In genomic region chr14:11592650-11593049, GRCm38 (mm10) we compare ENCODE assay signal across 26 mouse cellular contexts. TPM values are rescaled to one million over a fixed set of nuclear protein-coding genes. Genes with fewer than 3 reads are reported as not detected.
DNase-seq lines count a peak whose midpoint lies in the region; ATAC-seq and TF ChIP-seq lines count a peak whose summit lies in the region.
"Had no signal": no experiment of that assay in that cellular context is flagged by ENCODE, and none has a peak within 500 bp of the region (broad histone marks: within the 10 kb centered on the region; RNA-seq: fewer than 3 reads in every experiment).

No protein-coding gene starts in this region.

- no peak overlapping the region for H3K27ac ChIP-seq in intestine, embryonic 14.5 days (ENCODE audit: low read depth)
- no peak overlapping the region for H3K27ac ChIP-seq in intestine, postnatal 0 days (ENCODE audit: low read depth, low read length)
- H3K27ac ChIP-seq in intestine, embryonic 15.5 days = no peak overlapping the region
- no peak overlapping the region for H3K27ac ChIP-seq in stomach, embryonic 15.5 days
- H3K27ac ChIP-seq: forebrain, embryonic 10.5 days; forebrain, embryonic 13.5 days; heart, adult 2 months; heart, embryonic 10.5 days; heart, embryonic 13.5 days; hindbrain, embryonic 15.5 days had no signal

- no peaks in the 10 kb centered on the region for H3K9me3 ChIP-seq in intestine, embryonic 14.5 days (ENCODE audit: control insufficient read depth, low read length)
- H3K9me3 ChIP-seq in intestine, postnatal 0 days (ENCODE audit: control insufficient read depth) = no peaks in the 10 kb centered on the region
- H3K9me3 ChIP-seq in intestine, embryonic 15.5 days = no peaks in the 10 kb centered on the region
- H3K9me3 ChIP-seq in stomach, embryonic 15.5 days = no peaks in the 10 kb centered on the region
- H3K9me3 ChIP-seq: forebrain, embryonic 10.5 days; forebrain, embryonic 13.5 days; heart, embryonic 10.5 days; heart, embryonic 13.5 days; hindbrain, embryonic 15.5 days had no signal

- WGBS in intestine, embryonic 14.5 days = 22% methylated on average over 2 of the region's 2 CpGs
- 34% methylated on average over 2 of the region's 2 CpGs for whole genome bisulfite sequencing in intestine, postnatal 0 days
- 42% methylated on average over 2 of the region's 2 CpGs for WGBS in intestine, embryonic 15.5 days
- WGBS in stomach, embryonic 15.5 days = 27% methylated on average over 2 of the region's 2 CpGs

- TF ChIP-seq CTCF in intestine, postnatal 0 days (IDR thresholded peaks at IDR 0.05; ENCODE audit: low read depth) = no peak

- H3K36me3 ChIP-seq in intestine, embryonic 14.5 days (ENCODE audit: control insufficient read depth, insufficient read depth, low read length) = no peaks in the 10 kb centered on the region
- H3K36me3 ChIP-seq in intestine, postnatal 0 days (ENCODE audit: control insufficient read depth, insufficient read depth) = no peaks in the 10 kb centered on the region
- no peaks in the 10 kb centered on the region for H3K36me3 ChIP-seq in intestine, embryonic 15.5 days
- H3K36me3 ChIP-seq in stomach, embryonic 15.5 days = no peaks in the 10 kb centered on the region
- H3K36me3 ChIP-seq: forebrain, embryonic 10.5 days; heart, embryonic 10.5 days; heart, embryonic 13.5 days; hindbrain, embryonic 15.5 days had no signal

- H3K4me1 ChIP-seq in intestine, embryonic 14.5 days (replicated peaks; ENCODE audit: control insufficient read depth, insufficient read depth, low read length) = peaks cover 16% of the 10 kb centered on the region; the same call in 1 of the 2 replicates
- H3K4me1 ChIP-seq in intestine, postnatal 0 days (replicated peaks; ENCODE audit: control insufficient read depth, insufficient read depth, low read length) = no peaks in the 10 kb centered on the region
- peaks cover 3% of the 10 kb centered on the region; the same call in 1 of the 2 replicates for H3K4me1 ChIP-seq in intestine, embryonic 15.5 days (replicated peaks)
- no peaks in the 10 kb centered on the region for H3K4me1 ChIP-seq in stomach, embryonic 15.5 days
- H3K4me1 ChIP-seq: forebrain, embryonic 13.5 days had no signal

- peak; percentile 80 for ATAC-seq in intestine, embryonic 14.5 days (replicated peaks; ENCODE audit: low FRiP score, low TSS enrichment, low read depth)
- ATAC-seq in intestine, postnatal 0 days = no peak
- ATAC-seq in intestine, embryonic 15.5 days = peak; percentile 63; the same call in 1 of the 2 replicates
- peak; percentile 73; the same call in 1 of the 2 replicates for ATAC-seq in stomach, embryonic 15.5 days (ENCODE audit: insufficient read depth, low FRiP score, low read depth)
- ATAC-seq: activated CD4-positive, CD25-positive, alpha-beta regulatory T cell, adult 4 months; CD4-positive, CD25-positive, alpha-beta regulatory T cell, adult 4 months; forebrain, embryonic 13.5 days; forebrain, embryonic 16.5 days had no signal

- H3K27me3 ChIP-seq in intestine, embryonic 14.5 days (replicated peaks; ENCODE audit: control insufficient read depth, insufficient read depth, low read length) = no peaks in the 10 kb centered on the region
- no peaks in the 10 kb centered on the region for H3K27me3 ChIP-seq in intestine, postnatal 0 days (replicated peaks; ENCODE audit: control insufficient read depth, insufficient read depth, low read length)
- H3K27me3 ChIP-seq in intestine, embryonic 15.5 days (replicated peaks) = no peaks in the 10 kb centered on the region
- H3K27me3 ChIP-seq in stomach, embryonic 15.5 days (replicated peaks) = no peaks in the 10 kb centered on the region
- H3K27me3 ChIP-seq: forebrain, embryonic 13.5 days; heart, embryonic 13.5 days; hindbrain, embryonic 15.5 days had no signal

- DNase-seq in intestine, embryonic 14.5 days (ENCODE audit: low spot score) = no peak
- no peak for DNase-seq in layer of hippocampus, adult 9-11 months
- DNase-seq in B cell, adult 2 months = no peak
- DNase-seq: adrenal gland, adult 8-10 months; adrenal gland, postnatal 25 days; cerebellum, adult 11-12 months; cerebellum, adult 8-10 months; cerebellum, postnatal 10 days; cerebellum, postnatal 36 days; embryo, embryonic 11 days; gastrocnemius, postnatal 10 days; gastrocnemius, postnatal 36 days; heart, adult 2 months; heart, postnatal 14 days; heart, postnatal 4 days had no signal

- H3K4me2 ChIP-seq in intestine, embryonic 14.5 days (ENCODE audit: low read length) = no peak overlapping the region
- no peak overlapping the region for H3K4me2 ChIP-seq in intestine, postnatal 0 days (replicated peaks; ENCODE audit: low read depth)
- H3K4me2 ChIP-seq in intestine, embryonic 15.5 days (replicated peaks) = no peak overlapping the region
- H3K4me2 ChIP-seq in stomach, embryonic 15.5 days = no peak overlapping the region
- H3K4me2 ChIP-seq: forebrain, embryonic 13.5 days; heart, embryonic 13.5 days; hindbrain, embryonic 15.5 days had no signal

- no peak overlapping the region for H3K4me3 ChIP-seq in intestine, embryonic 14.5 days (ENCODE audit: low read depth, low read length)
- no peak overlapping the region for H3K4me3 ChIP-seq in intestine, postnatal 0 days (ENCODE audit: low read depth, low read length)
- H3K4me3 ChIP-seq in intestine, embryonic 15.5 days (replicated peaks) = no peak overlapping the region
- H3K4me3 ChIP-seq in stomach, embryonic 15.5 days (replicated peaks) = no peak overlapping the region
- H3K4me3 ChIP-seq: forebrain, embryonic 10.5 days; forebrain, embryonic 13.5 days; heart, adult 2 months; heart, embryonic 10.5 days; heart, embryonic 13.5 days; hindbrain, embryonic 15.5 days had no signal

- H3K9ac ChIP-seq in intestine, embryonic 14.5 days (ENCODE audit: low read length) = no peak overlapping the region
- no peak overlapping the region for H3K9ac ChIP-seq in intestine, postnatal 0 days (ENCODE audit: low read depth, low read length)
- no peak overlapping the region for H3K9ac ChIP-seq in intestine, embryonic 15.5 days
- H3K9ac ChIP-seq in stomach, embryonic 15.5 days = no peak overlapping the region
- H3K9ac ChIP-seq: forebrain, embryonic 13.5 days; heart, embryonic 13.5 days; hindbrain, embryonic 15.5 days had no signal

RNA-seq across cellular contexts. Expression of gene Ptprg, which starts 39.3 kb away (rescaled TPM):
- 25.1 and 25.8 TPM in 2 replicates for polyA plus RNA-seq in intestine, embryonic 14.5 days (2014; fragmentation: Nextera tagmentation; extraction: Ambion mirVana)
- polyA plus RNA-seq in intestine, postnatal 0 days (2015; fragmentation: Nextera tagmentation; extraction: Ambion mirVana) = 3.7 and 6.9 TPM in 2 replicates
- polyA plus RNA-seq in intestine, embryonic 15.5 days (2015; fragmentation: Nextera tagmentation; extraction: Ambion mirVana) = 18.0 and 18.7 TPM in 2 replicates
- 22.9 and 24.1 TPM in 2 replicates for polyA plus RNA-seq in stomach, embryonic 15.5 days (2015; fragmentation: Nextera tagmentation; extraction: Ambion mirVana)
- polyA plus RNA-seq: activated CD4-positive, CD25-positive, alpha-beta regulatory T cell, adult 4 months; CD4-positive, CD25-positive, alpha-beta regulatory T cell, adult 4 months had no signal
